Mouse (Mus musculus): ENCODE results near the gene Hace1.

Gene Hace1

DNA sequence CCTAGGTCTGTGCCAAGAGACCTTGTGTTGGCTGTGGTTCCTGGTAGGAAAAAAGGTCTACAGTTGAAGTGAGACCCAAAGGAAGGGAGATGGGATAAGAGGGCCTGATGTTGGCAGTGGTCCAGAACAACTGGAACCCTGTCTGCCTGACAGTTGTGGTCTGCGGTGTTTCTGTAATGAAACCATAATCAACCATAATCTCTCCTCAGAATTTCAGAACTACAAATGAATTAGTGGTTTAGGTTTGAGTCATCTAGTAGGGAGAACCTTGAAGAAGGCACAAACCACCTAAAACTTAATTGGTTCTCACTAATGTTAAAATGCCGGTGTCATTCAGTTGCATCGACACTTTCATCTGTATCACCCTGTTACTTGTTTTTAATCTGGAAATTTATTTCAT, 133.2 kb downstream of the Hace1 start:
- DNase-seq: no peak

DNA sequence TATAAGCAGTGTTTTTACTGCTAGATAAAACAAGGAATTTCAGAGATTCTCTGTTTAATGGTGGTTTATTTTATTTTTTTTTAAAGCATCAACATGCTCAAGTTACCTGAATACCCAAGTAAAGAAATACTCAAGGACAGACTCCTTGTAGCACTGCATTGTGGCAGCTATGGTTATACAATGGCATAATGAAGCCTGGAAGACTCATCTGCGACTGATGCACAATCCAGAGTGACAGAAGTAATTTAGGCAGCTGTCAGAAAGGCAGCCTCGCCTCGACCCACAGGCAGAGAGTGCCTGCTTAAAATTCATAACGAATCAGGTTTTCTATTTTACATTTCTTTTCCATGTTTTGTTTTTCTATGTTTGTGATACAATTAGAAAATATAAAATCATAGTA, 133.7 kb downstream of the Hace1 start:
- DNase-seq: no peak

Measured in cerebellum, postnatal 25 days (tissue).